Mouse (Mus musculus) heart, postnatal 0 days (tissue): Measurements from ENCODE around the gene Usp25. TPM values are rescaled to one million over a fixed set of nuclear protein-coding genes. Genes with fewer than 3 reads are reported as not detected.

Source experiments
- ATAC-seq: fragments of 200-750 bp; cut with Nextera tagmentation; 2 replicates; pipeline ENCODE4 v1.8.0; 2017; ENCODE audit warnings: low read depth, moderate number of reproducible peaks, moderate library complexity; ENCODE audit not compliant: insufficient read depth
- DNase-seq: peaks from one replicate; pipeline ENCODE4 v3.0.0-alpha.2; 2016; ENCODE audit warnings: low spot score
- H3K27ac ChIP-seq: fragments of 300-500 bp; sonication (generic); 2 replicates; pipeline ENCODE4 v1.5.1; 2014; ENCODE audit warnings: low read depth, mild to moderate bottlenecking
- H3K27me3 ChIP-seq: fragments of 300-500 bp; sonication (generic); 2 replicates; pipeline ENCODE4 v1.6.1; 2014; ENCODE audit warnings: low read length, mixed read lengths; ENCODE audit not compliant: control insufficient read depth, insufficient read depth
- H3K36me3 ChIP-seq: fragments of 300-500 bp; sonication (generic); replicated peaks from 2 replicates; pipeline ENCODE4 v1.6.1; 2014; ENCODE audit warnings: low read length, mixed read lengths; ENCODE audit not compliant: control insufficient read depth, insufficient read depth
- H3K4me1 ChIP-seq: fragments of 300-500 bp; sonication (generic); 2 replicates; pipeline ENCODE4 v1.6.1; 2014; ENCODE audit warnings: antibody characterized with exemption; ENCODE audit not compliant: control insufficient read depth, insufficient read depth
- H3K4me2 ChIP-seq: fragments of 300-500 bp; sonication (generic); 2 replicates; pipeline ENCODE4 v1.6.1; 2014; ENCODE audit warnings: low read depth, mild to moderate bottlenecking, low read length, moderate library complexity
- H3K4me3 ChIP-seq: fragments of 300-500 bp; sonication (generic); 2 replicates; pipeline ENCODE4 v1.5.1; 2014; ENCODE audit warnings: low read depth, low read length
- H3K9ac ChIP-seq: fragments of 300-500 bp; sonication (generic); replicated peaks from 2 replicates; pipeline ENCODE4 v1.6.1; 2014; ENCODE audit warnings: low read depth, low read length, mixed read lengths
- H3K9me3 ChIP-seq: fragments of 300-500 bp; sonication (generic); replicated peaks from 2 replicates; pipeline ENCODE4 v1.6.1; 2016; ENCODE audit warnings: low read length; ENCODE audit not compliant: control insufficient read depth
- CTCF ChIP-seq: IDR thresholded peaks from 2 replicates; pipeline ENCODE4 v1.5.1; 2016; ENCODE audit warnings: antibody characterized with exemption, control low read depth, low read depth
- EP300 ChIP-seq: IDR thresholded peaks from 2 replicates; pipeline ENCODE4 v1.6.1; 2016; ENCODE audit warnings: antibody characterized with exemption, low read depth
- WGBS: fragments of 180-500 bp; shearing (Covaris S2); extraction: QIAGEN DNeasy Blood & Tissue Kit; methylation state at CpG from one replicate; pipeline ENCODE4 v1.1.7; 2014; 5-methylcytosine and 5-hydroxymethylcytosine counted together
- polyA plus RNA-seq: library from polyadenylated mRNA; unstranded; fragments of >200 nt; fragmentation: Nextera tagmentation; extraction: Ambion mirVana; gene quantifications from 2 replicates; pipeline ENCODE4 v1.2.1, GENCODE M21; 2015
- total RNA-seq: library from RNA; depleted of rRNA; stranded (reverse); fragments of >200 nt; gene quantifications from 2 replicates; pipeline ENCODE4 v1.2.3, GENCODE M21; 2014; ENCODE audit warnings: low replicate concordance

Usp25 gene
- total and polyA plus RNA-seq, 2 experiments from 2014 or later = 25.4 to 39.1 TPM

GRCm38 (mm10) chr16:77125908-77126307 is 112.4 kb downstream of the Usp25 start:
- H3K27me3 ChIP-seq = no peaks in the 10 kb centered on the region
- H3K9me3 ChIP-seq = no peaks in the 10 kb centered on the region
- H3K4me2 ChIP-seq = no peak overlapping the region
- H3K9ac ChIP-seq = no peak overlapping the region
- no peak overlapping the region for H3K27ac ChIP-seq
- H3K4me1 ChIP-seq = no peaks in the 10 kb centered on the region
- WGBS = 38% methylated on average over 1 of the region's 1 CpGs
- ATAC-seq (no peak), DNase-seq (no peak)
- no peaks in the 10 kb centered on the region for H3K36me3 ChIP-seq
- H3K4me3 ChIP-seq = no peak overlapping the region
- TF ChIP-seq CTCF = no peak
- no peak for TF ChIP-seq EP300

DNA sequence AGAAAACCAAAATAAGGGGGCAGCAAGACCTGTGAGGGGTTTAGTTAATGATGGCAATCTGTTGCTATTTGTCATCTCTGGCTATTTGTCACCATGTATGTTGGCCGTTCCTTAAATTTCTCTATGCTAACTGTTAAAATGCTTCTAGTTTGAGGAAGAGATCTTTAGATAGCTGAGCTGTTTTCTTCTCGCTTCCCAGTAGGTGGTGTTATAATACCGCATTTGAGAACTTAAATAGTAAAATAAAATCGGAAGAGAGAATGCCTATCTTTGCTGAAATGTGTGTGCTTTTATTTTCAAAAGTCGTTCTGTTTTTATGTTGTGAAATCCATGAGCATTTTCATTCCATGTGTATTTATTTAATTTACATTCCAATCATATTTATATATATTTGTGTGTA is 115.2 kb downstream of the Usp25 start:
- 27% methylated on average over 5 of the region's 5 CpGs for WGBS
- Histone ChIP-seq H3K9ac (no peak overlapping the region), H3K4me2 (no peak overlapping the region), H3K4me3 (no peak overlapping the region), H3K36me3 (no peaks in the 10 kb centered on the region), H3K4me1 (no peaks in the 10 kb centered on the region), H3K27me3 (no peaks in the 10 kb centered on the region), H3K27ac (no peak overlapping the region), H3K9me3 (no peaks in the 10 kb centered on the region)
- DNase-seq (peak; percentile 52), ATAC-seq (no peak)
- no peak for TF ChIP-seq EP300
- peak; percentile 58 for TF ChIP-seq CTCF

DNA sequence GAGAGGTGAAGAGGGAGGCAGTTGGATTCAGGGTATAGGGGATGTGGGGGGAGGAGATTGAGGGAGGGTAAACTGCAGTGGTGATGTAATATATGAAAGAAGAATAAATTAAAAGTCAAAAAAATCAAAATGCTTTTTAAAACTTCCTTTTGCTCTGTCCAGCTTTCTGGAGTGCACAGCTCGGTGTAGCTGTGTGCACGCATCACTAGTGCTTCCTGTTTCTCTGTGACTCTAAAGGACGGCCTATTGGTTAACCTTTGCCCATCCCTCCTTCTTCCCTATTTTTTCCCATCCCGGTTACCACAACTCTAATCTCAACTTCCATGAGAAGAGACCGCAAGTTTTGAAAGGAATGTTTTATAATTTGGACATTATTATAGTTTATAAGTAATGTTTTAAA is 119.5 kb downstream of the Usp25 start:
- no peak for DNase-seq
- Histone ChIP-seq H3K4me1 (no peaks in the 10 kb centered on the region), H3K9ac (no peak overlapping the region), H3K36me3 (no peaks in the 10 kb centered on the region), H3K4me3 (no peak overlapping the region), H3K27me3 (no peaks in the 10 kb centered on the region), H3K27ac (no peak overlapping the region), H3K4me2 (no peak overlapping the region), H3K9me3 (no peaks in the 10 kb centered on the region)
- ATAC-seq = no peak
- TF ChIP-seq CTCF (no peak), EP300 (no peak)
- 79% methylated on average over 5 of the region's 5 CpGs for WGBS

DNA sequence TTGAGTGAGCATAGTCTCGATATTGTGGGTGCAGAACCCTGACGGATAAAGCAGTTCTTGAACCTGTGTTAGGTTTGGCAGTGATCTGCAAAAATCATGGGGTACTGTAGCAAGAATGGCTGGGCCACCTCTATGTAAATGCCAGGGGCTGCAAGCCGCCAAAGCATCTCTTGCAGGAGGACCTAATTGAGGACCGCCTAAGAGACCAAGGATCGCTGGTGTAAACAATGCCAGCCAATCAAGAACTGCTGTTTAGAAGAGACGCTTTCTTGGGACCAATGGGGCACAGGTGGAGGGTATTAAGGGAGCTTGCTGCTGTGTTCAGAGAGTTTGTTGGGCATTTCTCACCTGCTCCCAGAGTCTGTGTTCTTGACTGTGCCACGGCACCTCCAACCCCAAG is 127.1 kb downstream of the Usp25 start:
- WGBS = 85% methylated on average over 7 of the region's 7 CpGs
- TF ChIP-seq CTCF (no peak), EP300 (no peak)
- Histone ChIP-seq H3K27ac (no peak overlapping the region), H3K9ac (no peak overlapping the region), H3K4me1 (no peaks in the 10 kb centered on the region), H3K9me3 (no peaks in the 10 kb centered on the region), H3K36me3 (no peaks in the 10 kb centered on the region), H3K4me3 (no peak overlapping the region), H3K27me3 (no peaks in the 10 kb centered on the region), H3K4me2 (no peak overlapping the region)
- no peak for DNase-seq
- ATAC-seq = no peak

- H3K9me3 ChIP-seq = no peaks in the 10 kb centered on the region
- no peak for TF ChIP-seq CTCF
- TF ChIP-seq EP300 = no peak
- DNase-seq = no peak
- WGBS = 88% methylated on average over 5 of the region's 5 CpGs
- H3K27ac ChIP-seq = no peak overlapping the region
- no peak overlapping the region for H3K4me2 ChIP-seq
- no peak for ATAC-seq
- H3K4me1 ChIP-seq = no peaks in the 10 kb centered on the region
- H3K4me3 ChIP-seq = no peak overlapping the region
- H3K27me3 ChIP-seq = no peaks in the 10 kb centered on the region
- no peak overlapping the region for H3K9ac ChIP-seq
- H3K36me3 ChIP-seq = no peaks in the 10 kb centered on the region
These were observed 133.3 kb downstream of the Usp25 start for GRCm38 (mm10) chr16:77146801-77147200.

- H3K4me3 ChIP-seq = no peak overlapping the region
- no peaks in the 10 kb centered on the region for H3K36me3 ChIP-seq
- H3K9ac ChIP-seq = no peak overlapping the region
- ATAC-seq = no peak
- TF ChIP-seq EP300 (no peak), CTCF (no peak)
- DNase-seq = no peak
- no peaks in the 10 kb centered on the region for H3K27me3 ChIP-seq
- H3K27ac ChIP-seq = no peak overlapping the region
- no peak overlapping the region for H3K4me2 ChIP-seq
- no peaks in the 10 kb centered on the region for H3K4me1 ChIP-seq
- no peaks in the 10 kb centered on the region for H3K9me3 ChIP-seq
- WGBS = 50% methylated on average over 8 of the region's 8 CpGs
These were observed 136.8 kb downstream of the Usp25 start for GRCm38 (mm10) chr16:77150338-77150737.
